Mouse (Mus musculus): ENCODE measurements around the gene Dbt. TPM values are rescaled to one million over a fixed set of nuclear protein-coding genes. Genes with fewer than 3 reads are reported as not detected.

Dbt gene
- polyA plus RNA-seq, 1 experiment from 2014 or later = 17.3 TPM

GRCm38 (mm10) chr3:116520141-116520761, 7.4 kb downstream of the Dbt start:
- peaks cover 5% of the 10 kb centered on the region; the same call in 1 of the 2 replicates for H3K36me3 ChIP-seq (ENCODE audit: control insufficient read depth, insufficient read depth, low read length)

DNA sequence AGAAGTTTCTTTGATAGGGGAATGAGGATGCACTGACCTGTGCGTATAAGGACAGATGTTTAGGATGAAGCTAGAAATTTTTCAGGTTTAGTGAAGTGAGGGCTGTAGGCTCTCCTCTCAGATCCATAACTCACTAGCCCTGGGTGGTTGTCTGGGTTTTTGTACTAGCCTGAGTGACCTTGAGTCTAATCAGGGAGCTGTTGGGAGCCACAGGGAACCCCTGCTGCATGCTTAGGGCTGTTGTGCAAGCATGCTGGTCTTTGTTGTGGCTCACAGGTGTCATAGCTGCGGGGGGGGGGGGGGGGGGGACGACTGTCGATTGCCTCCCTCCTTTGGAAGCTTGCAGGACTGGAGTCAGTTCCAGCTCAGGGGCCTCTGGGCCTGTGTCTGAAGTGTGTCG, 16.9 kb downstream of the Dbt start:
- peaks cover 6% of the 10 kb centered on the region; the same call in 1 of the 2 replicates for H3K36me3 ChIP-seq (ENCODE audit: control insufficient read depth, insufficient read depth, low read length)
- H3K4me2 ChIP-seq = no peak overlapping the region
- H3K9me3 ChIP-seq (ENCODE audit: control insufficient read depth, low read length) = no peaks in the 10 kb centered on the region
- no peaks in the 10 kb centered on the region for H3K27me3 ChIP-seq (replicated peaks; ENCODE audit: control insufficient read depth, insufficient read depth, low read length)
- H3K27ac ChIP-seq (ENCODE audit: low read depth, low read length) = no peak overlapping the region
- no peak overlapping the region for H3K4me3 ChIP-seq (ENCODE audit: low read depth, low read length)
- DNase-seq (ENCODE audit: low spot score) (no peak), ATAC-seq (replicated peaks; ENCODE audit: low FRiP score) (no peak)
- 71% methylated on average over 3 of the region's 5 CpGs for WGBS
- no peaks in the 10 kb centered on the region for H3K4me1 ChIP-seq (replicated peaks; ENCODE audit: control insufficient read depth, insufficient read depth, low read length)
- H3K9ac ChIP-seq (ENCODE audit: low read depth, low read length) = no peak overlapping the region

More at GRCm38 (mm10) chr3:116520141-116520761, 7.4 kb downstream of the Dbt start:
- no peak overlapping the region for H3K4me3 ChIP-seq (ENCODE audit: low read depth, low read length)
- no peaks in the 10 kb centered on the region; the same call in 1 of the 2 replicates for H3K4me1 ChIP-seq (replicated peaks; ENCODE audit: control insufficient read depth, insufficient read depth, low read length)
- no peaks in the 10 kb centered on the region for H3K9me3 ChIP-seq (ENCODE audit: control insufficient read depth, low read length)
- H3K9ac ChIP-seq (ENCODE audit: low read depth, low read length) = no peak overlapping the region
- DNase-seq (ENCODE audit: low spot score) (no peak), ATAC-seq (replicated peaks; ENCODE audit: low FRiP score) (no peak)
- 83% methylated on average over 12 of the region's 12 CpGs for WGBS
- no peak overlapping the region for H3K27ac ChIP-seq (ENCODE audit: low read depth, low read length)
- H3K4me2 ChIP-seq = no peak overlapping the region
- no peaks in the 10 kb centered on the region for H3K27me3 ChIP-seq (replicated peaks; ENCODE audit: control insufficient read depth, insufficient read depth, low read length)

DNA sequence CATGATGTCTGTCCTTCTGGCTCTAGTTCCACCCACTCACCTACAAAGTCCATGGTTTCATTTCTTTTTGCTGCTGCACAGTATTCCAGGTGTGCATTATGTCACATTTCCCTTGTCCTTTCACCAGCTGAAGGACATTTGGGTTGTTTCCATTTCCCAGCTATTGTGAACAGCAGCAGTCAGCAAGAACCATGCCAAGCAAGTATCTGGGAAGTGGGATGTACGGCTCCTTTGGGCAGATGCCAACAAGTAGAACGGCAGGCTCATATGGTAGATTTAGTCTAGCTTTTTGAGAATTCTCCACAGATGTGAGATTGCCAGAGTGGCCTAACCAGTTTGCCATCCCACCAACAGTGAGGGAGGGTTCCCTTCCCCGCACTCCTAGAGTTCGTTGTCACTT, 18.0 kb downstream of the Dbt start:
- DNase-seq (ENCODE audit: low spot score) (no peak), ATAC-seq (replicated peaks; ENCODE audit: low FRiP score) (no peak)
- Histone ChIP-seq H3K4me3 (ENCODE audit: low read depth, low read length) (no peak overlapping the region), H3K9ac (ENCODE audit: low read depth, low read length) (no peak overlapping the region), H3K27ac (ENCODE audit: low read depth, low read length) (no peak overlapping the region), H3K4me2 (no peak overlapping the region), H3K27me3 (replicated peaks; ENCODE audit: control insufficient read depth, insufficient read depth, low read length) (no peaks in the 10 kb centered on the region), H3K9me3 (ENCODE audit: control insufficient read depth, low read length) (no peaks in the 10 kb centered on the region), H3K4me1 (replicated peaks; ENCODE audit: control insufficient read depth, insufficient read depth, low read length) (no peaks in the 10 kb centered on the region), H3K36me3 (ENCODE audit: control insufficient read depth, insufficient read depth, low read length) (peaks cover 10% of the 10 kb centered on the region)
- WGBS = 85% methylated on average over 4 of the region's 4 CpGs

DNA sequence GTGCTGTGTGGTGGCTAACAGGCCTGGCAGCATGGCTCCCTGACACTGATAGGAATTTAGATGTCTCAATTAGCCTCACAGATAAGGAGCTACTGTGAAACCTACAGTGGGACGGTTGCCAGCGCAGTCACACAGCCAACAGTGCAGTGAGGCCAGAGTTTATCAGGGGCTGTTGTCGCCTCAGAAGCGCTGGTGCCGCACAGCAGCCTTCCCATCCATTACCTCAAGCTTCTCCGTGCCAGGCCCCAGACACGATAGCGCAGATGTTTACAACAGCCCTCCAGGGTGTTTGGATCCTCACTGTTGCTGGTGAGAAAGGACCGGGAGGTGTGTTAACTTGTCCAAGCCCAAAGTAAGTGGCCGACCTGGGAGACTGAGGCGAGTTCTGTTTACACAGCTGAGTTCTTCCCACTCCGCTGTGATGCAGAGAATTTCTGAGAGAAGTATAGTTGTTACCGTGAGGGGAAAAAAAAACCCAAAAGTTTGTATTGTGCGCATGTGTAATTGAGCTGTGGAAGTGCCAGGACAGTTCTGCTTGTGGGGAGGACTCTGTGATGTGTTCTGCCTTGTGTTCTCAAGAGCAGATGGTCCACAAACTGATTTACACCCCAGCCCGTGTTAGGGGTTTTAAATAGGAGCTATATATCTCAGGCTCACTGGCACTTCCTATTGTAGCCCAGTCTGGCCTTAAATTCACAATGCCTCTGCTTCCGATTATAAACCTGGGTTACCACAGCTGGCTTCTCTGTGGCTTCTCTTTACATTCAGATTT, 23.7 kb downstream of the Dbt start:
- Histone ChIP-seq H3K27me3 (replicated peaks; ENCODE audit: control insufficient read depth, insufficient read depth, low read length) (no peaks in the 10 kb centered on the region), H3K4me3 (ENCODE audit: low read depth, low read length) (no peak overlapping the region), H3K9me3 (ENCODE audit: control insufficient read depth, low read length) (no peaks in the 10 kb centered on the region), H3K27ac (ENCODE audit: low read depth, low read length) (no peak overlapping the region), H3K9ac (ENCODE audit: low read depth, low read length) (no peak overlapping the region), H3K4me1 (replicated peaks; ENCODE audit: control insufficient read depth, insufficient read depth, low read length) (no peaks in the 10 kb centered on the region), H3K4me2 (no peak overlapping the region), H3K36me3 (ENCODE audit: control insufficient read depth, insufficient read depth, low read length) (peaks cover 19% of the 10 kb centered on the region)
- ATAC-seq (replicated peaks; ENCODE audit: low FRiP score) (no peak), DNase-seq (ENCODE audit: low spot score) (no peak)
- 59% methylated on average over 16 of the region's 16 CpGs for WGBS

DNA sequence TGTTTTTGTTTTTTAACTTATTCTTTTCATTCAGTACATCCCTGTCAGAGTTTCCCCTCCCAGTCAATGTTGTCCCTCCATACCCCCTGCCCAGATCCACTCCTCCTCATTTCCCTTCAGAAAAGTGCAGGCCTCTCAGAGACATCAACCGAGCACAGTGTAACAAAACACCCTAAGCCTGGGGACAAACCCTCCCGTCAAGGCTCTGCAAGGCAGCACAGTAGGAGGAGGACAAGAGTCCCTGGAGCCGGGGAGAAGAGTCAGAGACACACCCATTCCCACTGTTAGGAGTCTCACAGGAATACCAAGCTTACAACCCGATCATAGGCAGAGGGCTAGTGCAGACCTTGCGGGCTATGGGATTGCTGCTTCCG, 24.3 kb downstream of the Dbt start:
- H3K9me3 ChIP-seq (ENCODE audit: control insufficient read depth, low read length) = no peaks in the 10 kb centered on the region
- peaks cover 19% of the 10 kb centered on the region for H3K36me3 ChIP-seq (ENCODE audit: control insufficient read depth, insufficient read depth, low read length)
- no peaks in the 10 kb centered on the region for H3K27me3 ChIP-seq (replicated peaks; ENCODE audit: control insufficient read depth, insufficient read depth, low read length)
- no peak overlapping the region for H3K4me3 ChIP-seq (ENCODE audit: low read depth, low read length)
- no peak overlapping the region for H3K9ac ChIP-seq (ENCODE audit: low read depth, low read length)
- ATAC-seq (replicated peaks; ENCODE audit: low FRiP score) = no peak
- DNase-seq (ENCODE audit: low spot score) = no peak
- H3K27ac ChIP-seq (ENCODE audit: low read depth, low read length) = no peak overlapping the region
- no peak overlapping the region for H3K4me2 ChIP-seq
- WGBS = 69% methylated on average over 6 of the region's 6 CpGs
- H3K4me1 ChIP-seq (replicated peaks; ENCODE audit: control insufficient read depth, insufficient read depth, low read length) = no peaks in the 10 kb centered on the region

- no peak for ATAC-seq (replicated peaks; ENCODE audit: low FRiP score)
- Histone ChIP-seq H3K27me3 (replicated peaks; ENCODE audit: control insufficient read depth, insufficient read depth, low read length) (no peaks in the 10 kb centered on the region), H3K4me3 (ENCODE audit: low read depth, low read length) (no peak overlapping the region), H3K4me1 (replicated peaks; ENCODE audit: control insufficient read depth, insufficient read depth, low read length) (peaks cover 3% of the 10 kb centered on the region; the same call in 1 of the 2 replicates), H3K36me3 (ENCODE audit: control insufficient read depth, insufficient read depth, low read length) (peaks cover 15% of the 10 kb centered on the region; the same call in 1 of the 2 replicates), H3K9ac (ENCODE audit: low read depth, low read length) (no peak overlapping the region), H3K4me2 (no peak overlapping the region), H3K27ac (ENCODE audit: low read depth, low read length) (no peak overlapping the region; the same call in 1 of the 2 replicates), H3K9me3 (ENCODE audit: control insufficient read depth, low read length) (no peaks in the 10 kb centered on the region)
- DNase-seq (ENCODE audit: low spot score) = no peak
- WGBS = 67% methylated on average over 2 of the region's 2 CpGs
Observed at GRCm38 (mm10) chr3:116542070-116542469, 29.2 kb downstream of the Dbt start.

GRCm38 (mm10) chr3:116542532-116542931, 29.7 kb downstream of the Dbt start:
- H3K4me3 ChIP-seq (ENCODE audit: low read depth, low read length) = no peak overlapping the region
- no peaks in the 10 kb centered on the region for H3K27me3 ChIP-seq (replicated peaks; ENCODE audit: control insufficient read depth, insufficient read depth, low read length)
- peaks cover 15% of the 10 kb centered on the region; the same call in 1 of the 2 replicates for H3K36me3 ChIP-seq (ENCODE audit: control insufficient read depth, insufficient read depth, low read length)
- H3K27ac ChIP-seq (ENCODE audit: low read depth, low read length) = no peak overlapping the region
- H3K4me1 ChIP-seq (replicated peaks; ENCODE audit: control insufficient read depth, insufficient read depth, low read length) = peaks cover 3% of the 10 kb centered on the region; the same call in 1 of the 2 replicates
- WGBS = 43% methylated on average over 3 of the region's 3 CpGs
- H3K9me3 ChIP-seq (ENCODE audit: control insufficient read depth, low read length) = no peaks in the 10 kb centered on the region
- DNase-seq (ENCODE audit: low spot score) = no peak
- H3K4me2 ChIP-seq = no peak overlapping the region
- no peak overlapping the region for H3K9ac ChIP-seq (ENCODE audit: low read depth, low read length)
- ATAC-seq (replicated peaks; ENCODE audit: low FRiP score) = no peak

- peaks cover 12% of the 10 kb centered on the region; the same call in 1 of the 2 replicates for H3K36me3 ChIP-seq (ENCODE audit: control insufficient read depth, insufficient read depth, low read length)
- no peak for ATAC-seq (replicated peaks; ENCODE audit: low FRiP score)
- H3K4me1 ChIP-seq (replicated peaks; ENCODE audit: control insufficient read depth, insufficient read depth, low read length) = peaks cover 1% of the 10 kb centered on the region; the same call in 1 of the 2 replicates
- H3K9ac ChIP-seq (ENCODE audit: low read depth, low read length) = no peak overlapping the region
- no peak overlapping the region for H3K27ac ChIP-seq (ENCODE audit: low read depth, low read length)
- no peak for DNase-seq (ENCODE audit: low spot score)
- no peak overlapping the region for H3K4me2 ChIP-seq
- H3K4me3 ChIP-seq (ENCODE audit: low read depth, low read length) = no peak overlapping the region
- 83% methylated on average over 5 of the region's 5 CpGs for WGBS
- H3K27me3 ChIP-seq (replicated peaks; ENCODE audit: control insufficient read depth, insufficient read depth, low read length) = no peaks in the 10 kb centered on the region
- no peaks in the 10 kb centered on the region for H3K9me3 ChIP-seq (ENCODE audit: control insufficient read depth, low read length)
Observed at GRCm38 (mm10) chr3:116547430-116547829, 34.6 kb downstream of the Dbt start.

All from liver, embryonic 11.5 days (tissue).